Mouse (Mus musculus) left cerebral cortex, postnatal 4 days (tissue): ENCODE data around the gene Blcap. TPM values are rescaled to one million over a fixed set of nuclear protein-coding genes. Genes with fewer than 3 reads are reported as not detected.
A peak's percentile ranks its signal among the peaks of the same experiment; 100 is the strongest.

Experiments used
- DNase-seq: peaks from one replicate; pipeline ENCODE4 v3.0.0-alpha.2; 2022
- intact Hi-C: fragments of 180-260 bp; cut with DNase I; formaldehyde crosslinking; loops from one replicate; pipeline ENCODE4 v1.15.1; 2025
- total RNA-seq, 2 experiments: library from RNA; stranded (reverse); gene quantifications; 2 replicates each; pipeline ENCODE4 v1.2.3; 2021

Gene Blcap
- total RNA-seq, 2 experiments from 2014 or later: 161 to 182 TPM

- DNase-seq: peak; percentile 94
- intact Hi-C loops: loop anchor here (5.0 kb wide), 2 partner anchors 84 to 99 kb away; no protein-coding TSS in a partner anchor
Measured at GRCm38 (mm10) chr2:157561165-157561836, 9.8 kb downstream of the Blcap start.

GRCm38 (mm10) chr2:157560302-157560701 lies 10.8 kb downstream of the Blcap start:
- no peak for DNase-seq
- intact Hi-C loops: loop anchor here (5.0 kb wide), 2 partner anchors 83 to 98 kb away; no protein-coding TSS in a partner anchor

GRCm38 (mm10) chr2:157559858-157560257 lies 11.2 kb downstream of the Blcap start, which contains the start of gene Nnat:
Nnat (plus strand) TSS chr2:157560078.
- DNase-seq: peak; percentile 91
- intact Hi-C loops: loop anchor here (5.0 kb wide), 2 partner anchors 83 to 98 kb away; no protein-coding TSS in a partner anchor

DNA sequence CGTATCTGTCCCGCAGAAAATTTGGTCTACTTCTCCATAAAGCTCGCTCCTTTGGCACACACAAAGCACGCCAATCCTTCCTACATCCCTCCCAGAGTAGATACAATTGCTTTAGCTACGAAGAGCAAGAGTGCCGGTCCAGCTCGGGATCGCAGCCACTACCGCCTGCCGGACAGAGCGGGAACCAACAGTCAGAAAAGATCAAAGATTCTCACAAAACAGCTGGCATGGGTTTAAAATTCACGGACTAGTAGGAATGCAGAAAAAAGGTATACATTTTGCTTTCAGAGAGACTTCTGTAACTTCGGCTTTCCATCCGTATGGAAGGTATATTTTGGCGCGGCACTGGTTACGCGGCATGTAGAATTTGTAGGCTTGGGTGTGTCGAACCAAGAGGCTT lies 11.6 kb downstream of the Blcap start:
- DNase-seq: peak; percentile 41
- intact Hi-C loops: no loop called here

- intact Hi-C loops: no loop called here
- peak; percentile 57 for DNase-seq
Measured at GRCm38 (mm10) chr2:157558520-157558919, 12.6 kb downstream of the Blcap start.

DNA sequence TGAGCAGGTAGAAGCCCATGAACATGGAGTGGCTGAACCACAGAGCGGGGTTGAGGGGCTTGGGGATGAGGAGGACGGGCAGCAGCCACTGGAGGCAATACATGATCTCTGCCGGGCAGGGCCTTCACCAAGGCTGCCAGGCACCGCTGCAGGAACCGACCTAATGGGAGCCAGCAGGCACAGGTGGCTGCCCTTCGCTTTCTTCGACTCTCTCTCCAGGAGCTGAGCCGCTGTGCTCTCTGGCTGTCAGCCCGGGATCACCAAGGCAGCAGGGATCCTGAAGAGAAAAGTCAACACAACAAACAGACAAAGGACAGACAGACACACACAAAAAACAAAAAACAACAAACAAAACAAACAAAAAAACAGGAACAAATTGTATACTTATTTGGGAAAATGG lies 13.0 kb downstream of the Blcap start:
- intact Hi-C loops: no loop called here
- DNase-seq: peak; percentile 57

GRCm38 (mm10) chr2:157556074-157556698 lies 14.9 kb downstream of the Blcap start:
- DNase-seq: no peak
- intact Hi-C loops: no loop called here

GRCm38 (mm10) chr2:157552158-157552886 lies 18.8 kb downstream of the Blcap start:
- DNase-seq: peak; percentile 61
- intact Hi-C loops: no loop called here

GRCm38 (mm10) chr2:157550292-157550691 lies 20.8 kb downstream of the Blcap start:
- DNase-seq: no peak
- intact Hi-C loops: no loop called here

GRCm38 (mm10) chr2:157546686-157547085 lies 24.4 kb downstream of the Blcap start:
- intact Hi-C loops: no loop called here
- no peak for DNase-seq

DNA sequence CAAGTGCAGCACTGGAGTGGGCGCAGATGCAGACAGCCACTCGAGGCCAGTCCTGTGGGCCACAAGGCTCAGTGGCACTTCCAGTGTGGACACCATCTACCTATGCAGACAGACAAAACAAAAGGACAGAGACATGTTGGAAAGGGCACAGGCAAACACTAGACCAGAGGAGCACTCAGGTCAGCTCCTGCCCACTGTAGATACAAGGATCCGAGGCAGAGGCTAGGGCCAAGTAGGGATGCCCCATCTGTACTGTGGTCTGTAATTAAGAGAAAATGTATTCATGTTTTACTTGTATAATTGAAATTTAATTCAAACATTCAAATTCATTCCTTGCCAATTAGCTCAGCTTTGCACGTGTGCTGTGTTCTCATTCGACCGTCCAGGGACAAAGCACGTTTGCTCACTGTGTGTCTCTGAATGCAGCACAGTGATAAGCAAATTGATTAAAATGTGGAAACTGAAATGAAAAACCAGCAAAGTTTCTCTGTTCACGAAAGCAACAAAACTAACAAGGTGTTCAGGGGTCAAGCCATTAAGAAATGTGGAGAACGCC lies 26.7 kb downstream of the Blcap start:
- DNase-seq: no peak
- intact Hi-C loops: no loop called here

- no peak for DNase-seq
- intact Hi-C loops: no loop called here
Measured at GRCm38 (mm10) chr2:157542415-157542814, 28.7 kb downstream of the Blcap start.

DNA sequence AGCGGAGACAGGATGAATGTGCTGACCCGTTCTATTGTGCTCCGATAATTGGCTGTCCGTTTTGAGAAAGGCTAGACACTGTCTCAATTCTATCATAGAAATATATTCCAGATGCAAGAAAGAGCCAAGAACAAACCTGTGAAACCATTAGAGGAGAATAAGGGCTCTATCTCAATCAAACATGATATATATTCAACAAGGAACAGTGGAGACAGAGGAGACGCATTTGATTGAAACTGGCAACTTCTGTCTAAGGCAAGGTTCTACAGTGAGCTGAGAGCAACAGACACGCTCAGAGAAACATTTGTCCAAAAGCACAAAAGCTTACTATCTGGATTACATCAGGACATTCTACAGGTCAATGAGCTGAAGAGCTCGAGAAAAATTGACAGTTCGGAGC lies 29.4 kb downstream of the Blcap start:
- intact Hi-C loops: no loop called here
- DNase-seq: no peak

DNA sequence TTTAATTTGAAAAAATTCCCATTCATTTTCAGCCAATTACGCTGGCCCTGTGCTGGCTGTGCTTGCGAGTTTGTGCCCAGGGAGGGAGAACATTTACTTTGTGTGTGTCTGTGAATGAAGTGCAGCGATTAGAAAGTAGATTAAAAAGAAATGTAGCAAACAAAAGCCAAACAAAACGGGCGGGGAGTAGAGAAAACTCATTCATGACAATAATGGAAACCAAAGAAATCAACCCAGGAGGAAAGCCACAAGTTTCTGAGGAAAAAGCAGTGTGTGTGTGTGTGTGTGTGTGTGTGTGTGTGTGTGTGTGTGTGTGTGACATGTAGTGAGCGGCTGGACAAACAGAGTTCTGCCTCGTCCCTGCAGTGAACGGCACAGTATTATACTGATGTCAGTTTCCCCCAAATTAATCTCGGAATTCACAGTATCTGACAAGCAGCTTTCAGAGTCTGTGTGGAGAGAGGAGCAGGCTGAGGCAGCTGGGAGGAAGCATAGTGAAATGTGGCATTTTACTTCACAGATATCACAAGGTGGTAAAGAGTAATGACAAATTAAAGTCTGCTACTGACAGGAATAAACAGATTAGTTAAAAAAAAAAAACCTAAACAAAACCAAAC lies 30.0 kb downstream of the Blcap start:
- intact Hi-C loops: no loop called here
- DNase-seq: no peak

- no peak for DNase-seq
- intact Hi-C loops: no loop called here
Measured at GRCm38 (mm10) chr2:157540073-157540952, 30.8 kb downstream of the Blcap start.

GRCm38 (mm10) chr2:157537118-157537517 lies 34.0 kb downstream of the Blcap start:
- intact Hi-C loops: no loop called here
- no peak for DNase-seq

GRCm38 (mm10) chr2:157536476-157537081 lies 34.5 kb downstream of the Blcap start:
- intact Hi-C loops: no loop called here
- DNase-seq: no peak

GRCm38 (mm10) chr2:157534163-157534562 lies 36.9 kb downstream of the Blcap start:
- no peak for DNase-seq

GRCm38 (mm10) chr2:157531681-157532426 lies 39.2 kb downstream of the Blcap start:
- DNase-seq: no peak
- intact Hi-C loops: no loop called here

More at GRCm38 (mm10) chr2:157534163-157534562, 36.9 kb downstream of the Blcap start:
- intact Hi-C loops: no loop called here
